Comparison of ENCODE assay signal across 9 mouse cellular contexts in genomic region chr2:12316361-12316760, GRCm38 (mm10). TPM values are rescaled to one million over a fixed set of nuclear protein-coding genes. Genes with fewer than 3 reads are reported as not detected.
DNase-seq lines count a peak whose midpoint lies in the region; ATAC-seq lines count a peak whose summit lies in the region.
"Had no signal": no experiment of that assay in that cellular context is flagged by ENCODE, and none has a peak within 500 bp of the region (broad histone marks: within the 10 kb centered on the region; RNA-seq: fewer than 3 reads in every experiment).

No protein-coding gene starts in this region.

- no peaks in the 10 kb centered on the region for H3K4me1 ChIP-seq in hindbrain, embryonic 16.5 days (ENCODE audit: control insufficient read depth, insufficient read depth, low read depth, low read length)
- no peaks in the 10 kb centered on the region for H3K4me1 ChIP-seq in hindbrain, embryonic 12.5 days
- H3K4me1 ChIP-seq in lung, embryonic 15.5 days = peaks cover 20% of the 10 kb centered on the region; the same call in 1 of the 2 replicates

- H3K4me2 ChIP-seq in hindbrain, embryonic 16.5 days (ENCODE audit: low read length) = no peak overlapping the region
- H3K4me2 ChIP-seq in hindbrain, embryonic 12.5 days (replicated peaks) = no peak overlapping the region
- no peak overlapping the region for H3K4me2 ChIP-seq in lung, embryonic 15.5 days
- H3K4me2 ChIP-seq: embryonic facial prominence, embryonic 15.5 days had no signal

- 35% methylated on average over 7 of the region's 7 CpGs for WGBS in hindbrain, embryonic 16.5 days
- 34% methylated on average over 7 of the region's 7 CpGs for WGBS in hindbrain, embryonic 12.5 days
- 24% methylated on average over 7 of the region's 7 CpGs for WGBS in lung, embryonic 15.5 days

- DNase-seq in adipocyte (ENCODE audit: low spot score) = peak; percentile 39
- peak; percentile 51 to 70 for DNase-seq in gastrocnemius, postnatal 4 days (ENCODE audit: low spot score in 2 of 2)
- DNase-seq in frontal cortex, postnatal 36 days (ENCODE audit: low spot score in 2 of 2) = no peak
- DNase-seq in right cerebral cortex, postnatal 4 days = no peak
- no peak for DNase-seq in spleen, postnatal 4 days (ENCODE audit: low spot score in 2 of 2)

- no peaks in the 10 kb centered on the region for H3K36me3 ChIP-seq in hindbrain, embryonic 16.5 days (ENCODE audit: control insufficient read depth, insufficient read depth, low read length)
- no peaks in the 10 kb centered on the region for H3K36me3 ChIP-seq in hindbrain, embryonic 12.5 days
- no peaks in the 10 kb centered on the region for H3K36me3 ChIP-seq in lung, embryonic 15.5 days
- H3K36me3 ChIP-seq: embryonic facial prominence, embryonic 15.5 days had no signal

- H3K27me3 ChIP-seq in hindbrain, embryonic 16.5 days (replicated peaks; ENCODE audit: control insufficient read depth, insufficient read depth, low read length) = no peaks in the 10 kb centered on the region
- no peaks in the 10 kb centered on the region for H3K27me3 ChIP-seq in hindbrain, embryonic 12.5 days
- no peaks in the 10 kb centered on the region for H3K27me3 ChIP-seq in lung, embryonic 15.5 days
- H3K27me3 ChIP-seq: embryonic facial prominence, embryonic 15.5 days had no signal

- no peak overlapping the region for H3K9ac ChIP-seq in hindbrain, embryonic 16.5 days (ENCODE audit: low read depth, low read length)
- H3K9ac ChIP-seq in hindbrain, embryonic 12.5 days = no peak overlapping the region
- no peak overlapping the region for H3K9ac ChIP-seq in lung, embryonic 15.5 days
- H3K9ac ChIP-seq: embryonic facial prominence, embryonic 15.5 days had no signal

- no peak overlapping the region for H3K27ac ChIP-seq in hindbrain, embryonic 16.5 days (ENCODE audit: low read depth, low read length)
- no peak overlapping the region for H3K27ac ChIP-seq in hindbrain, embryonic 12.5 days
- H3K27ac ChIP-seq in lung, embryonic 15.5 days = peak overlapping the region; percentile 82
- H3K27ac ChIP-seq: embryonic facial prominence, embryonic 15.5 days had no signal

- ATAC-seq in hindbrain, embryonic 16.5 days = peak; percentile 54; the same call in 1 of the 2 replicates
- no peak for ATAC-seq in hindbrain, embryonic 12.5 days (ENCODE audit: low FRiP score)
- peak; percentile 90 for ATAC-seq in lung, embryonic 15.5 days (ENCODE audit: borderline replicate concordance, extremely low read depth, low FRiP score, low TSS enrichment)

- no peaks in the 10 kb centered on the region for H3K9me3 ChIP-seq in hindbrain, embryonic 16.5 days (ENCODE audit: control insufficient read depth, low read length)
- no peaks in the 10 kb centered on the region for H3K9me3 ChIP-seq in hindbrain, embryonic 12.5 days (replicated peaks)
- no peaks in the 10 kb centered on the region for H3K9me3 ChIP-seq in lung, embryonic 15.5 days
- H3K9me3 ChIP-seq: embryonic facial prominence, embryonic 15.5 days had no signal

- no peak overlapping the region for H3K4me3 ChIP-seq in hindbrain, embryonic 16.5 days (ENCODE audit: low read length)
- no peak overlapping the region for H3K4me3 ChIP-seq in hindbrain, embryonic 12.5 days
- no peak overlapping the region for H3K4me3 ChIP-seq in lung, embryonic 15.5 days
- H3K4me3 ChIP-seq: embryonic facial prominence, embryonic 15.5 days had no signal

RNA-seq across cellular contexts. Expression of gene Itga8, which starts 14.6 kb away (rescaled TPM):
- polyA plus RNA-seq in hindbrain, embryonic 16.5 days (2015; fragmentation: Nextera tagmentation; extraction: Ambion mirVana) = 3.1 and 4.0 TPM in 2 replicates
- 4.8 and 5.0 TPM in 2 replicates for polyA plus RNA-seq in hindbrain, embryonic 12.5 days (2016; fragmentation: Nextera tagmentation; extraction: Ambion mirVana)
- total RNA-seq in gastrocnemius, postnatal 4 days (2021) = 10 to 100 TPM; 11.3 to 13.1 TPM
- polyA plus RNA-seq in lung, embryonic 15.5 days (2015; fragmentation: Nextera tagmentation; extraction: Ambion mirVana) = 31.2 and 32.0 TPM in 2 replicates

Comparison
In these comparisons a context has a peak if more than half of its experiments do, and no peak if none do; other contexts are left out.
1. DNase-seq: peak in adipocyte (single experiment) and gastrocnemius, postnatal 4 days (2 of 2); none in frontal cortex, postnatal 36 days (0 of 2), right cerebral cortex, postnatal 4 days (single experiment) and spleen, postnatal 4 days (0 of 2).